Mouse (Mus musculus) liver, adult 2 months (tissue): ENCODE measurements around the gene Dgkq. TPM values are rescaled to one million over a fixed set of nuclear protein-coding genes. Genes with fewer than 3 reads are reported as not detected.
A peak's percentile ranks its signal among the peaks of the same experiment; 100 is the strongest.

Source experiments
- DNase-seq: peaks from one replicate; pipeline ENCODE4 v3.0.0-alpha.2; 2011; ENCODE audit warnings: low read depth, low spot score; ENCODE audit errors: extremely low read depth
- H3K27ac ChIP-seq: fragments of 200-500 bp; replicated peaks from 2 replicates; pipeline ENCODE4 v1.5.1; 2012; ENCODE audit warnings: low read depth, mild to moderate bottlenecking, control low read depth, inconsistent platforms, low read length; ENCODE audit not compliant: insufficient read depth
- H3K27me3 ChIP-seq: fragments of 200-500 bp; 2 replicates; pipeline ENCODE4 v1.6.1; 2012; ENCODE audit warnings: mild to moderate bottlenecking, moderate library complexity, low read length, inconsistent platforms; ENCODE audit not compliant: control insufficient read depth, insufficient read depth
- H3K36me3 ChIP-seq: fragments of 200-500 bp; 2 replicates; pipeline ENCODE4 v1.6.1; 2012; ENCODE audit warnings: low read length, inconsistent platforms; ENCODE audit not compliant: control insufficient read depth, insufficient read depth
- H3K4me1 ChIP-seq: fragments of 200-500 bp; 2 replicates; pipeline ENCODE4 v1.6.1; 2011; ENCODE audit warnings: low read length; ENCODE audit not compliant: control insufficient read depth, insufficient read depth
- H3K4me3 ChIP-seq: fragments of 200-500 bp; 2 replicates; pipeline ENCODE4 v1.5.1; 2011; ENCODE audit warnings: low read depth, mild to moderate bottlenecking, control low read depth, low read length, moderate library complexity; ENCODE audit not compliant: insufficient read depth
- H3K79me2 ChIP-seq: fragments of 200-500 bp; 2 replicates; pipeline ENCODE4 v1.6.1; 2012; ENCODE audit warnings: inconsistent platforms, mild to moderate bottlenecking, low read length, moderate library complexity; ENCODE audit not compliant: control insufficient read depth, insufficient read depth
- H3K9ac ChIP-seq: fragments of 200-500 bp; 2 replicates; pipeline ENCODE4 v1.6.1; 2012; ENCODE audit warnings: low read depth, mild to moderate bottlenecking, control low read depth, inconsistent platforms, low read length
- CTCF ChIP-seq: fragments of 200-500 bp; IDR thresholded peaks from 2 replicates; pipeline ENCODE4 v1.5.1; 2011; ENCODE audit warnings: low read depth, low read length, control low read depth
- POLR2A ChIP-seq: fragments of 200-500 bp; IDR thresholded peaks from 2 replicates; pipeline ENCODE4 v1.6.1; 2011; ENCODE audit warnings: low read length, control low read depth; ENCODE audit not compliant: insufficient read depth; ENCODE audit errors: extremely low read depth
- WGBS: fragments of 180-500 bp; shearing (Covaris S2); methylation state at CpG from one replicate; pipeline ENCODE4 v1.1.7; 2018; 5-methylcytosine and 5-hydroxymethylcytosine counted together
- polyA plus RNA-seq: library from polyadenylated mRNA; depleted of rRNA; stranded (reverse); fragments of >200 nt; gene quantifications from 2 replicates; pipeline ENCODE4 v1.2.3, GENCODE M21; 2012
- total RNA-seq: library from RNA; depleted of rRNA; stranded (reverse); fragments of >200 nt; gene quantifications from 2 replicates; pipeline ENCODE4 v1.2.3, GENCODE M21; 2014

Dgkq gene
- total and polyA plus RNA-seq, 2 experiments, result 16.3 to 28.2 TPM

DNA sequence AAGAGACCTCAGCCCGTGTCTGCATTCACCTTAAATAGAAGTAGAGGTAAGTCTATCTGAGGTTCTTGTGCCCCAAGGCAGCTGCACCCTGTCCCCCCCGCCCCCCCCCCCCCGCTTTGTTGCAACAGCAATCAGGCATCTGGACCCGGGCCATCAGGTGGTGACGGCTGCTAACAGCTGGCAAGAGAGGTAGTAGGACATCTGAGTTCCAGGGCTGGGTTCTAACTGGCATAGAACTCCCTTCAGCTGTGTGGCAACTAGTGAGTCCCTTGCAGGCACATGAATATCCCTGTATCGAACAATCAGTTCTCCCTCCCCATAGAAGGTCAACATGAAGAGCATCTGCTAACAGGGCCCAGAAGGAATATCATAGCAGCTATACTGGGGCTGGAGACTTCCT lies 42.5 kb upstream of the Dgkq start:
- WGBS, result 41% methylated on average over 6 of the region's 6 CpGs
- H3K9ac ChIP-seq, result no peak overlapping the region
- peak; percentile 75 for DNase-seq
- no peak for TF ChIP-seq POLR2A
- no peak for TF ChIP-seq CTCF
- no peaks in the 10 kb centered on the region for H3K27me3 ChIP-seq
- no peaks in the 10 kb centered on the region for H3K79me2 ChIP-seq
- H3K36me3 ChIP-seq, result no peaks in the 10 kb centered on the region
- no peak overlapping the region for H3K4me3 ChIP-seq
- H3K27ac ChIP-seq, result no peak overlapping the region
- peaks cover 15% of the 10 kb centered on the region for H3K4me1 ChIP-seq

DNA sequence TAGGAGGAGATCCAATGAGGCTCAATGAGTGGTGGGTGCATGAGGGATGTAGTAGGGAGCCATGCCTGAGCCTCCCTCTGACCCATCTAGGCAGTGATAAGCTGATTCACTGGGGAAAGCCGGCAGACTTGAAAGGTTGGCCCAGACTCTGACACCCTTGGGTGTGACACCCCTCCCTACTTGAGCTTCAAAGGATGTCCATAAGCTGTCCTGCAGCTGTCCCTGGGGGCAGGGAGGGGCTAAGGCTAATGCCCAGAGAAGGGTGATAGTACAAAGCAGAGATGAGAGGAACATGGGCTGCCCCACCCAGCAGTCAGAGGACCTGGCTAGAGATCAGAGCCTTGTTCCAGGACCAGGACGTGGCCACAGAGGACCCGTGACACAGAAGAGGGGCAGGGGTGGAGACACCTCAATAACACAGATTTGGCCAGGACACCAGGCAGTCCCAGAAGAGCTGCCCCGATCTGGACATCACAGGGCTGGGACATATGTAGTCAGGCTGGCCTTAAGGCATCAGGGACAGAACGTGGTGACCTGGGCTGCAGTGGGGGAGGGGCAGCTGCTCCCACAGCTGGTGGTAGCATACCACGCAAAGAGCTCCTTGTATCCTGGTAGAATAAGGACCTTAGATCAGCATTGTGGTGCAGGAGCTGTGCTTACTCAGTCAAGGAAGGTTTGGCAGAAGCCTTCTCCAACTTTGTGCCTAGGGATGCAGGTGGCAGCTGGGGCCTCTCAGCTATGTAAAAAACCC lies 39.7 kb upstream of the Dgkq start:
- peaks cover 4% of the 10 kb centered on the region; the same call in 1 of the 2 replicates for H3K36me3 ChIP-seq
- H3K27ac ChIP-seq, result peak overlapping the region; percentile 77
- WGBS, result 53% methylated on average over 6 of the region's 6 CpGs
- H3K4me1 ChIP-seq, result peaks cover 15% of the 10 kb centered on the region
- no peak overlapping the region for H3K4me3 ChIP-seq
- no peaks in the 10 kb centered on the region for H3K79me2 ChIP-seq
- DNase-seq, result no peak
- TF ChIP-seq CTCF, result no peak
- TF ChIP-seq POLR2A, result no peak
- H3K27me3 ChIP-seq, result no peaks in the 10 kb centered on the region
- no peak overlapping the region for H3K9ac ChIP-seq

DNA sequence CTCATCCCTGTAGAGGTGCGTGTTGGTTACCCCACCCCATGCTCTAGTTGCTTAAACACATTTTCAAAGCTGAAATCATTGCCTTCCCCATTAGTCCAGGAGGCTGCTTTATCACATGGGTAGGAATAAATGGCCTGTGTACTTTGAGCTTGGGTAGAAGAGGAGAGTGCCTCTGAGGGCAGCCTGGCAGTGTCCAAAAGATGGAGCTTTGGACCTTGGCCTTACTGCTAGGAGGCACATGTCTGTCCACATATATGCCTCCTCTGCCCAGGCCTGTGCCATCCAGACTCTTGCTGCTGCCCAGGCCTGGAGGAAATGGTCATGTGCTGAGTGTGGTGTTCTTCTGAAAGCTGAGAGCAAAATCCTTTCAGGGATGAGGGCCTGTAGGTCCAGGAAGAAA lies 38.9 kb upstream of the Dgkq start:
- H3K4me3 ChIP-seq, result no peak overlapping the region
- no peaks in the 10 kb centered on the region for H3K27me3 ChIP-seq
- 31% methylated on average over 1 of the region's 1 CpGs for WGBS
- peaks cover 4% of the 10 kb centered on the region; the same call in 1 of the 2 replicates for H3K36me3 ChIP-seq
- H3K79me2 ChIP-seq, result no peaks in the 10 kb centered on the region
- peak; percentile 96 for DNase-seq
- H3K9ac ChIP-seq, result no peak overlapping the region
- H3K27ac ChIP-seq, result peak overlapping the region; percentile 78
- TF ChIP-seq POLR2A (no peak), CTCF (no peak)
- H3K4me1 ChIP-seq, result peaks cover 15% of the 10 kb centered on the region

DNA sequence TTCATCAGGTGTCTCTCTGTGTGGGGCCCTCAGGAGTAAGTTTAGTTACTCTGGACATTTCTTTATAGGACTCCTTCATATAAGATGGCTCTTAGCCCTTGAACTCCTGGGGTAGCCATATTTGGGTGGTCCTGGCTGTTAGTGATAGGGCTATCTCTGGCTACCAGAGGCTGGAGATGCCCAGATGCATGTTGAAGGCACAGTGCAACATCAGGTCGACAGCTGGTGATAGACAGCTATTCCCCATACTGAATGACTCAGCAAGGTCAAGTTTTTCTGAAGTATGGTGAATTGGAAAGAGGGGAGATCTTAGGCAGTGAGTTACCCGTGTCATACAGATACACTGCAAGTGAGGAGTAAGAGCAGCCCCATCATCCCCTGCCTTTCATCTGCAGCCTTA lies 38.3 kb upstream of the Dgkq start:
- Histone ChIP-seq H3K27me3 (no peaks in the 10 kb centered on the region), H3K4me1 (peaks cover 15% of the 10 kb centered on the region)
- no peak for DNase-seq

DNA sequence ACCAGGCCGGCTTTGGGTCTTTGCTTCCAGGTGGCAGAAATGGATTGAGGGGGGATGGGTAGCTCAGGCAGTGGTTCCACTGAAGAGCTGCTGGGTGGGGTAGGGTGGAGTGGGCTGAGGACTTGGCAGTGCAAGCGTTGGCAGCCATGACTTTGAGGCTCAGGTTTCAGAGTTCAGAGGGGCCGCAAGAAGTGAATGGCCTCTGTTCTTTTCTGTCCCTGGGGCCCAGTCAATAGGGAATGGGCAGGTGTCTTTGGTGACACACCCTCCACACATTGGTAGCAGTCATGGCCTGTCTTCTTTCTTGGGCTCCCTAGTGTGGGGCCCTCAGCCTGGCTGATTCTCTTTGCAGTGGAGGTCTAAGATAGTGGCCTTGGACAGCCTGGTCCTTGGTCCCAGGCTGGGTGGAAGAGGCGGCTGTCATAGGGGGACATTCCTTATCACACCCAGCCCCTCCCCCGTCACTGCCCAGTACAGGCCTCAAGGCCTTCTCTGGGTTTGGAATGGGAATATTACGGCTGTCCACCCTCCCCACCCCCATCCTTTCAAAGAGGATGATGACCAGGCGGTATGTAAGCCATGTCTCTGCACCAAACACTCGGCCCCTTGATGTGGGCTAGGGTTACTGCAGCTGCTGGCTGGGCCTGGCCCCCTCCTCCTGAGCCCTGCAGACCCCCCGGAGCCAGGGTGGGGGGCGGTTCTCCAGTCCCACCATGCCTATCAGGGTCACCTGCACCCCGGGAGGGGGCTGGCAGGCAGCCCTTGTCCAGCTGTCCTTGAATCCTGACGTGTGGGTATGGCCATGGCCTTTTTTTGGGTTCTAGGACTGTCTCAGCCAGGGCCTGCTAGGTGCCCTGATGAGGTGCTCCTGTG lies 34.5 kb upstream of the Dgkq start:
- no peak overlapping the region for H3K4me3 ChIP-seq
- WGBS, result 85% methylated on average over 12 of the region's 12 CpGs
- H3K4me1 ChIP-seq, result peaks cover 9% of the 10 kb centered on the region
- H3K9ac ChIP-seq, result no peak overlapping the region
- no peak for DNase-seq
- TF ChIP-seq CTCF (no peak), POLR2A (no peak)
- H3K36me3 ChIP-seq, result peaks cover 4% of the 10 kb centered on the region; the same call in 1 of the 2 replicates
- H3K27ac ChIP-seq, result no peak overlapping the region
- H3K27me3 ChIP-seq, result no peaks in the 10 kb centered on the region
- peaks cover 2% of the 10 kb centered on the region; the same call in 1 of the 2 replicates for H3K79me2 ChIP-seq

More for the DNA sequence above, 38.3 kb upstream of the Dgkq start:
- no peaks in the 10 kb centered on the region for H3K79me2 ChIP-seq
- H3K4me3 ChIP-seq, result no peak overlapping the region
- H3K9ac ChIP-seq, result no peak overlapping the region
- 75% methylated on average over 2 of the region's 2 CpGs for WGBS
- H3K36me3 ChIP-seq, result peaks cover 4% of the 10 kb centered on the region; the same call in 1 of the 2 replicates
- peak overlapping the region; percentile 78 for H3K27ac ChIP-seq
- TF ChIP-seq POLR2A (no peak), CTCF (no peak)
